Mouse (Mus musculus) kidney, postnatal 4 days (tissue): Measurements from ENCODE around the gene Spag16.

Experiments
- DNase-seq, 2 experiments: peaks; one replicate each; pipeline ENCODE4 v3.0.0; 2021; ENCODE audit warnings: mixed read lengths in 2 of 2

Gene Spag16

DNA sequence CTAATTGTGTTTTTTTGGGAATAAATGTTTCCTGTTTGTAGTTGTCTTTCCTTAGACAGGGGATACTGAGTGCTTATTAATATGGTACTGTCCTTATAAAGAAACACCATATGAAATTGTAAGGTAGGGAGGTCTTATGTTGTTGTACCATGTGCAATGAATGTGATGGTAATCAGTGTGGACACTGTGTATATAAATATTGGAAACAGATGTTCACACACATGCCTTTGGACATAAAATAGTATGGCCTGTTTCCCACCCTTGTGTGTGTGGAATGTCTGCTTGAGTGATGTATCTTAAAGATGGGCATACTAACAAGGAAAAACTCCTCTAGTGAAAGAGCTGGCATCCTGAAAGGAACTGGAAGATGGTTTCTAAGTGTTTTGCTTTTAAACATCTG, 692.1 kb downstream of the Spag16 start:
- DNase-seq: no peak

DNA sequence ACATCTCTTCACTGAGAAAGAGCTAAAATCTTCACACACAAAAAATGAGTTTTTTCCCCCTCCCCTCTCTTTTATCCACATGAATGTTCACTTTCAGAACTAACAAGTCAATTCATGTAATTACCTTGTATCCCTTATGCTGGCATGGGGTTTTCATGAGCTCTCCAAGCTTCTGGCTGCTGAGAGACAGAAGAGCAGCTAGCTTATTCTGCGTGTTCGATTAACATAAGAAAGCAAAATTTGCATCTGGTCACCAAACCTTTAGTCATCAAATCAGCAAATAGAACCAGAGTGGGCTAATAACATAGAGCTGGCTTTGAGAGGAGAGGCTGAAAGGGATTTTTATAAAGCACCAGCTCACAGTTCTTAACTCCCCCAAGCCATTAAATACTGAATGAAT, 700.4 kb downstream of the Spag16 start:
- no peak for DNase-seq

DNA sequence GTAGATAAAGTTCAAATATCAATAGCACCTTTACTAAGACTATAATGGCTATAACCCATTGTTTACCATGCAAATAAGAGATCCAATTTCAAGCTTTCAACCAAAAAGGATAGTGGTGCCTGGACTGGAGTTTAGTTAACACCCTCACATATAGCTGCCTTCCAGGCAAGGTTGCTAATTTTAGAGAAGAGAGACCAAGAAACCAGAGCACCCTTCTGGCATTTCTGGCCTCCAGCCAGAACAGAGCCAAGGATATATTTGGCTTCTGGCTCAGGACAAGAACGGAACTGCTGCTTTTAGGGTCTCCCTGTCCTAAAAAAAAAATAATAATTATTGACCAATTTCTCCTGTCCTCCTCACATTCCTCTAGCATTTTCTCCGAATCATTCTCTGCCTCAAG, 703.0 kb downstream of the Spag16 start:
- DNase-seq: no peak

DNA sequence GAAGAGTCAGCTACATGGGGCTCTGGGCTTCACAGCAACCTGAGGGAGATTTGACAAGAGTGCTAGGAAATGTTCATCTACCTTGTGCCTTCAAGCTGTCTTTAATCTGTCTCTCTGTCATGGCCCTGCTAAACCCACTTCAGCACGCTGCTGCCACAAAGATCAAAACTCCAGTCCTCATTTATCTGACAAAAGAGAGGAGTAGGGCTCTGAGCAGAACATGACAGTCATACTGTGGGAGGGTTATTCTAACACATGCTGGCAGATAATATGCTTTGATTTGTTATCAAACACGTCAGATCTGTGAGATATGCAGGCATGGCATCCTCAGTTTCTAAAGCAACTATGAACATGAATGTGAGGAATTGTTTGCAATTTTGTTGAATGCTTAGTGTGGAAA, 725.1 kb downstream of the Spag16 start:
- no peak for DNase-seq

DNA sequence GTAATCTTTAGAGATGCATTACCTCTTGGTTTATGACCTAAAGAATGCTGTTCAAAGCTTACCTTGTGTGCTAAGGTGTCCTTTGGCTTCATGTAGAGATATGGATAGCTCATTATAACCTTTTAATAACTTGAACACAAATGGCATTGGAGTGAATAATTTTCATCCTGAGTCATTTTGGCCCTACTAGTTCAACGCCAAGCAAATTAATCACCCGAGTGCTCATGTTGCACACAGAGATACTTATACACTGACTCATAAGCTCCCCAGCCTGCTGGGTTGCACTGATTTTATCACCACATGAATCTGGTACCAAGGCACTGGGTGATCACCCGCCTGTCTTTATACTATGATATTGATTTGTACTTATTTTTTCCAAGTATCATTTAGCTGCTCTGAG, 795.0 kb downstream of the Spag16 start:
- no peak for DNase-seq

DNA sequence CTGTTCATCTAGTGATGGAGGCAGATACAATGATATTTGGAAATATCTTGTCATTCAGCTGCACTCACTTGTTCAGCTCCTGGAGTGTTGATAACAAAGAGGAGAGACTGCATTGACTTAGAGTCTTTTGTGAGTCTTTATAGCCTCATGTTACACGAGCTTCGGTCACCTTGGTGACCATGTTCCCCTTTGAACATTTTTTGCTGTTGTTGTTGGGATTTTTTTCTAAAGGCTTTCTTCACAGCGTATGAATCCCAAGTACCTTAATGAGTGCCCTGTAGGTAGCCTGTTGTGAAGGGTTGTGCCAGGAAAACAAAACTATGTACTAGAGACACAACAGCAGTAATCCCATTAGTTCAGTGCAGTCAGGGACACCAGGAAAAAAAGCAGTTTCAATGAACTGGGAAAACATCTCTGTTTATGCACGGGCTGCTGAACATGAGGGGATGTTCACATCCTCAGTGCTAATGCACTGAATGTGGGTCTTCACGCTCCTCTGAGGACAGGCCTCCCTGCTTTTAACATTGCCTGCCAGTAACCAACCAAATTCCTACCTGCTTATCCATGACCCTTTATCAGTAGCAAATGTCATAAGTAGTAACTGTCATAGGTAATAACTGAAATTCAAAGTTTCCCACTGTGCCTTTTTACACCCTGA, 798.2 kb downstream of the Spag16 start:
- DNase-seq: no peak

DNA sequence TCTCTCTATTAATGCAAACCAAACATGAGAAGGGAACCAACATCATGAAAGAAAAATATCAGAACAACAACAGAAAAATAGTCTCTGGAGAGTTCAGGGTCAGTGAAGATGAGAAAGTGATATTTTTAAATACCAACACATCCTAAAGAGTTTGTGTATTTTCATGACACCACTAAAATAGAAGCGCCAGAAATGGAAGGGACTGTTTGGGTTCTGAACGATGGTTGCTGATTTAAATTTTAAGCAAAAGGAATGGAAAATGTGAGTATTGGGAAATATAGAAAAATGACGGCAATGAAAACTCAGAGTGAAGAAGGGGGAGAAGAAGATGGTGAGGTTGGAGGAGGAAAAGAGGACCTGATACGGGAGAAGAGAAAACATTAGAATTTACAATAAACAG, 825.9 kb downstream of the Spag16 start:
- DNase-seq: no peak

DNA sequence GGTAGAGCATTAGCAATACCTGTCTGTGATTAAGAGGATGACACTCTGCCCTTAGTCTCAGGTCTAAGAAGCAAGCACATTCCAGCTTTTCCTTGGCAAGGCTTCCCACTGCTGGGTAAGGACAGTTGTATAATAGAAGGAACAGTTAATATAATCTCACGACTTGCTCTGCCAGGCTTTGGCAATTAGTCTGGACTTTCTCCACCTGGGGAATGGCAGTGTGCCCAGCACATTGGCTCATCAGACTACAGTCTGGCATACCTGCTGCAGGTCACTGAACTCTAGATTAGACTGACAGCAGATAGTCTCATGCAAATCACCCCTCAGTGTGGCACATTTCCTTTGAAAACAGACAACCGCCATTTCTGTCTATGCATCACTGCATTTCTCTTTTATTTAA, 865.8 kb downstream of the Spag16 start:
- peak; percentile 26 to 39 for DNase-seq

DNA sequence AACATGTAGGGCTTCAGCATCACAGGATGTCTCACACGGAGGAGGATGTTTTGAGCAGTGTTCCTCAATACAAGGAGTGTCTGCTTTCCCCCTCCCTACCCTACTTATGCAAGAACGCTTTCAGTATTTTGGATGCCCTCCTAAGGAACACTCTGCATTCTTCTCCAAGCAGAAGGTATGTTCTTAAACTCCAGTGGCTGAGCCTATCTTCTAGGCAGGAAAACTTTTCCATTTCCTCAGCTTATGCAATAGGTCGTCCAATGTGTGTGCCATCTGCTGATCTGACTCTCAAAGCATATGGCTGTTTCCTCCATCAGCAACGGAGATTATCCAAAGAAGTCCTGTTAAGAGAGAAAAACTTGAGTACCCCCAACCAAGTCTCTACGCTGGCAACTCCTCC, 873.5 kb downstream of the Spag16 start:
- no peak for DNase-seq

DNA sequence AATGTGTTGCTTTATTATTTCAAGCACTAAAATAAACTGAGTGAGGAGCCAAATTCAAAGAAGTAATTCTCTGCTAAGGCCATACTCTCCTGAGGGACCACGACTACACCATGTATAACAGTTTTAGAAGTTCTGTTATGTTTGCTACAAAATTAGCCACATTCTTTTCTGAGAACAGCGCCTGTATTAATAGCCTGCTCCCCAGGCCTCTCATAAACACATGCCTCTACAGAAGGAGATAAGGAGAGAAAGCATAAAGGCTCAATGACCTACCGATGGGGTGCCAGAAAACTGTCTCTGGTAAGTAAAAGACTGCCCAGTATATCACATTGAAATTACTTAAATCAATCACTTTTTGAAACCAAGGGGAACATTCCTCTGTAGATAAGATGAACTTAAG, 877.2 kb downstream of the Spag16 start:
- no peak for DNase-seq

DNA sequence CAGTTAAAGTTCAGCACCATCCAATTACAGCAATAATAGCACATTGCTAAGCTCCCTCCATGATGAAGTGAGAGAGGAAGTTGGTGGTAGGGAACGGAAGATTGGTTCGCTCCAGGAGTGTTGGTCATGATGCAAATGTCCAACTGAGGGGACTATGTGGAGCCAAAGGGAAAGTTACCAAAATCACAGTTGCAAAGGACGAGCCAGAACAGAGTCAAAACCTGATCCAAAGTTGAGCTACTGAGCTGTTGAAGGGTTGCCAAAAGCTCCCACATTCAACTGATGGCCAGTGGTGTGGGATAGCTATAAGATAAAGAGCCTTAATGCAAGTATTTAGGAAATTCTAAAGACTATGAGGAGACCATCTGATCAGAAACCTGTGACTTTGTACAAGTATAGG, 879.1 kb downstream of the Spag16 start:
- DNase-seq: no peak

DNA sequence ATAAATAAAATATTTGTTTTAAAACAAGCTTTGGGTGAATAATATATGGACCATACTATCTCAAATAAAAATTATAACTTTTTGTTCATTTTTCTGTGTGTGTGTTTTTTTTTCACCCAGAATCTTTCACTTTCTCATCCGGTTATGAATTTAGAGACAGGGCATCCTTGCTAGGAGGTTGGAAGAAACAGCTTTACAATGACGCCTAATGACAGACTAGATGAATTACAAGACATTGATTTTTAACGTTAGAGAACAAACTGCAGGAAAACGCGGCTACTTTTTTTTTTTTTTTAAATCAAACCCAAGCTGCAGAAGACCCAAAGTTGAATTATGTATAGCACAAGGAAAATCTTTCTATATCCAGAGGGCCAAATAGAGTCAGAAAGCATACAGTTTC, 898.3 kb downstream of the Spag16 start:
- no peak for DNase-seq

DNA sequence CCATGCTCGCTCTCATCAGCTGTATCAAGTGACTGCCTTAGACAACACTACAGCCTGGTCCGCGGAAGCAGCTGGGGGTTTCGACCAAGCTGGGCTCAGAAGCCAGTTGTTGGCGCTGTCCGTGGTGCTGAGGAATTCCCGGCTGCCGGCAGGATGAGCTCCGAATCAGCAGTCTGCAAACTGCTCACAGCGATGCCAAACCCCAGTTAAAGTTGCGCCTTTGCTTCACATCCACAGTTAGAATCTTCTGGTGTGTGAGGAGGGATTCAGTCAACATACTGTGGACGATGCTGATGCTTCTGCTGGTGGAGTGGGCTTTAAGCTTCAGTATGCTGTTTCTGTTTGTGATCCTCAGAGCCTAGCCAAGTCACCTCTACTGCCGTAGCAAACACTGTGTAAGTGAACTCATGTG, 898.9 kb downstream of the Spag16 start, which contains the start of gene Vwc2l:
Vwc2l (plus strand) TSS at position 61 of the 412 bp plus-strand sequence.
- DNase-seq: peak; percentile 92 to 94
